Mouse (Mus musculus): ENCODE results near the gene Ptgs1. TPM values are rescaled to one million over a fixed set of nuclear protein-coding genes. Genes with fewer than 3 reads are reported as not detected.

The Ptgs1 gene
- polyA plus RNA-seq, 1 experiment, result 24.7 TPM

DNA sequence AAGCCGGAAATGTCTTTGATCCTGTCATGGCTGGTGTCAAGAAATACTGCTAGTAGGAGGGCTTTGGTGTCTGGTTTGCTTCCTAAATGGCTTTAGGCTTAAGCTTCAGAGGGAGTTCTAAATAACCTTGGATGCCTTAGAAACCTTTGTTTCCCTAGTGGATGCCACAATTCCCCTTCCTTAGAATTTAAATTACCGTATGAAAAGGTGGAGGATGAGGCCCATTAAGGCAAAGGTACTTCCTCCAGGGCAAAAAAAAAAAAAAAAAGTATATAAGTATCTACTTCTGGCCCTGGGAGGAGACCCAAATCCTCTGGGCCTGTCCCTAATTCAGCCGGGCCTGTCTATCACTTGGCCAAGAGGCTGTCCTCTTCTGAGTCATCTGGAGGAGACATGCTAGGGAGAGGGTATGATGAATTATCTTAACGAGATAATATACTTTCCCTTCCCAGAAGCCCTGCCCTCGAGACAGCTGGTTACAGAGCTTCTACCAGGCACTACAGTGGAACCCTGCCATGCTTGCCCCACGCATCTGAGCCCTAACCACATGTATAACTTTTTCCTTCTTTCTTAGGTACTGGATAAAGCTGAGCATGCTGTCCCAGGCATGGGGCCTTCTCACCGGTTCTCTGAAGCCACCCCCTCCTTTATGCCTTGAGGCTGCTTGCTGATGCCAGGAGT is 7.9 kb upstream of the Ptgs1 start:
- Histone ChIP-seq H3K36me3 (ENCODE audit: control insufficient read depth, insufficient read depth, low read length) (no peaks in the 10 kb centered on the region), H3K27ac (ENCODE audit: insufficient read depth, low read depth, low read length) (no peak overlapping the region), H3K4me3 (ENCODE audit: low read depth, low read length) (no peak overlapping the region), H3K27me3 (ENCODE audit: control insufficient read depth, insufficient read depth, low read length) (no peaks in the 10 kb centered on the region; the same call in 1 of the 2 replicates), H3K4me1 (ENCODE audit: control insufficient read depth, insufficient read depth, insufficient read length, low read length) (peaks cover 2% of the 10 kb centered on the region; the same call in 1 of the 2 replicates)
- WGBS, result 50% methylated on average over 7 of the region's 7 CpGs
- no peak for TF ChIP-seq CTCF (IDR thresholded peaks at IDR 0.05; ENCODE audit: extremely low read depth, insufficient read length, insufficient replicate concordance, low read depth, low read length)
- no peak for TF ChIP-seq POLR2A (IDR thresholded peaks at IDR 0.05; ENCODE audit: low read depth, low read length)

DNA sequence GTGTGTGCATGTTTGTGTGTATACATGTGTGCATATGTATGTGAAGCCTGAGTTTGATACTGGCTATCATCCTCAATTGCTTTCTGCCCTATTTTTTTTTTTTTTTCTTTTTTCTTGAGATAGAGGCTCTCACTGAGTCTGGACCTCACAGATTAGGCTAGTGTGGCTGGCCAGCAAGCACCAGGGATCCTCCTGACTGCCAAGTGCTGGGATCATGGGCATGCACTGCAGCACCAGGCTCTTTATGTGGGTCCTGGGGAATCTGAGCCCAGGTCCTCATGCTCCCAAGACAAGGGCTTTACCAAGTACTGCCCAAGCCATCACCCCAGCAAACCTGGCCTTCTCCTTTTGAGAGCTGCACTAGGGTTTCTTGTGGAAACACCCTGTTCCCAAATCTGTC is 6.8 kb upstream of the Ptgs1 start:
- H3K27ac ChIP-seq (ENCODE audit: insufficient read depth, low read depth, low read length), result no peak overlapping the region
- H3K4me3 ChIP-seq (ENCODE audit: low read depth, low read length), result no peak overlapping the region
- H3K4me1 ChIP-seq (ENCODE audit: control insufficient read depth, insufficient read depth, insufficient read length, low read length), result no peaks in the 10 kb centered on the region
- H3K27me3 ChIP-seq (ENCODE audit: control insufficient read depth, insufficient read depth, low read length), result no peaks in the 10 kb centered on the region; the same call in 1 of the 2 replicates
- no peaks in the 10 kb centered on the region for H3K36me3 ChIP-seq (ENCODE audit: control insufficient read depth, insufficient read depth, low read length)
- TF ChIP-seq CTCF (IDR thresholded peaks at IDR 0.05; ENCODE audit: extremely low read depth, insufficient read length, insufficient replicate concordance, low read depth, low read length) (no peak), POLR2A (IDR thresholded peaks at IDR 0.05; ENCODE audit: low read depth, low read length) (no peak)

- Histone ChIP-seq H3K4me1 (ENCODE audit: control insufficient read depth, insufficient read depth, insufficient read length, low read length) (no peaks in the 10 kb centered on the region), H3K36me3 (ENCODE audit: control insufficient read depth, insufficient read depth, low read length) (no peaks in the 10 kb centered on the region), H3K4me3 (ENCODE audit: low read depth, low read length) (no peak overlapping the region), H3K27ac (ENCODE audit: insufficient read depth, low read depth, low read length) (0 out of 2 replicates have a peak overlapping the region, but pooled peaks have one; percentile 34), H3K27me3 (ENCODE audit: control insufficient read depth, insufficient read depth, low read length) (no peaks in the 10 kb centered on the region; the same call in 1 of the 2 replicates)
- WGBS, result 81% methylated on average over 7 of the region's 7 CpGs
- TF ChIP-seq POLR2A (IDR thresholded peaks at IDR 0.05; ENCODE audit: low read depth, low read length), result no peak
- no peak for TF ChIP-seq CTCF (IDR thresholded peaks at IDR 0.05; ENCODE audit: extremely low read depth, insufficient read length, insufficient replicate concordance, low read depth, low read length)
These were observed 6.1 kb upstream of the Ptgs1 start for GRCm38 (mm10) chr2:36224153-36224552.

DNA sequence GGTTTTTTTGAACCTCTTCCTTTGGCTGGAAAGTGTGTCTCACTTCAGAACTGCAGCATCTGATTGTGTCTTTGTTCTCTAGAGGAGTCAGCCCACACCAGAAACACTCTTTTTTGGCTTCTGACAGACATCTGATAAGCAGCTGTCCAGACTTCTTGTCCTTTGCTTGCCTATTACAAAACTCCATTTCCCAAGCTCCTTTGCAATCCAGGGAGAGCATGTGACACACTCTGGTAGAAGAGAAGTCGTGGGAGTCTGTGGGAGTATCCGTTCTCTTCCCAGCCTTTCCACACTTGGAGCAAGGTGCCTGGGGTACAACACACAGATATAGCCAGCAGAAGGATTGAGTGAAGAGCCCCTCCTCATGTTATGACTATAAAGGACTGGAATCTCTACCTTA is 5.6 kb upstream of the Ptgs1 start:
- no peaks in the 10 kb centered on the region for H3K36me3 ChIP-seq (ENCODE audit: control insufficient read depth, insufficient read depth, low read length)
- WGBS, result 30% methylated on average over 2 of the region's 2 CpGs
- H3K4me3 ChIP-seq (ENCODE audit: low read depth, low read length), result no peak overlapping the region
- H3K27me3 ChIP-seq (ENCODE audit: control insufficient read depth, insufficient read depth, low read length), result no peaks in the 10 kb centered on the region; the same call in 1 of the 2 replicates
- H3K4me1 ChIP-seq (ENCODE audit: control insufficient read depth, insufficient read depth, insufficient read length, low read length), result no peaks in the 10 kb centered on the region
- TF ChIP-seq POLR2A (IDR thresholded peaks at IDR 0.05; ENCODE audit: low read depth, low read length) (no peak), CTCF (IDR thresholded peaks at IDR 0.05; ENCODE audit: extremely low read depth, insufficient read length, insufficient replicate concordance, low read depth, low read length) (no peak)
- no peak overlapping the region for H3K27ac ChIP-seq (ENCODE audit: insufficient read depth, low read depth, low read length)

- no peaks in the 10 kb centered on the region for H3K36me3 ChIP-seq (ENCODE audit: control insufficient read depth, insufficient read depth, low read length)
- peak overlapping the region; percentile 88 for H3K27ac ChIP-seq (ENCODE audit: insufficient read depth, low read depth, low read length)
- TF ChIP-seq POLR2A (IDR thresholded peaks at IDR 0.05; ENCODE audit: low read depth, low read length) (no peak), CTCF (IDR thresholded peaks at IDR 0.05; ENCODE audit: extremely low read depth, insufficient read length, insufficient replicate concordance, low read depth, low read length) (no peak)
- WGBS, result 25% methylated on average over 9 of the region's 10 CpGs
- peaks cover 6% of the 10 kb centered on the region; the same call in 1 of the 2 replicates for H3K27me3 ChIP-seq (ENCODE audit: control insufficient read depth, insufficient read depth, low read length)
- peaks cover 7% of the 10 kb centered on the region; the same call in 1 of the 2 replicates for H3K4me1 ChIP-seq (ENCODE audit: control insufficient read depth, insufficient read depth, insufficient read length, low read length)
- peak overlapping the region; percentile 71 for H3K4me3 ChIP-seq (ENCODE audit: low read depth, low read length)
These were observed 741 bp downstream of the Ptgs1 start for GRCm38 (mm10) chr2:36230967-36231366.

- Histone ChIP-seq H3K4me3 (ENCODE audit: low read depth, low read length) (peak overlapping the region; percentile 8; the same call in 1 of the 2 replicates), H3K4me1 (ENCODE audit: control insufficient read depth, insufficient read depth, insufficient read length, low read length) (peaks cover 7% of the 10 kb centered on the region; the same call in 1 of the 2 replicates), H3K36me3 (ENCODE audit: control insufficient read depth, insufficient read depth, low read length) (peaks cover 4% of the 10 kb centered on the region; the same call in 1 of the 2 replicates), H3K27me3 (ENCODE audit: control insufficient read depth, insufficient read depth, low read length) (peaks cover 6% of the 10 kb centered on the region; the same call in 1 of the 2 replicates), H3K27ac (ENCODE audit: insufficient read depth, low read depth, low read length) (peak overlapping the region; percentile 76)
- 59% methylated on average over 7 of the region's 7 CpGs for WGBS
- TF ChIP-seq POLR2A (IDR thresholded peaks at IDR 0.05; ENCODE audit: low read depth, low read length) (no peak), CTCF (IDR thresholded peaks at IDR 0.05; ENCODE audit: extremely low read depth, insufficient read length, insufficient replicate concordance, low read depth, low read length) (no peak)
These were observed 4.5 kb downstream of the Ptgs1 start for GRCm38 (mm10) chr2:36234526-36235368.

All from small intestine, adult 2 months (tissue).